Mouse (Mus musculus): ENCODE data around the gene Cemip2. TPM values are rescaled to one million over a fixed set of nuclear protein-coding genes. Genes with fewer than 3 reads are reported as not detected.

The Cemip2 gene
- polyA plus RNA-seq, 1 experiment from 2014 or later, result 26.8 TPM

DNA sequence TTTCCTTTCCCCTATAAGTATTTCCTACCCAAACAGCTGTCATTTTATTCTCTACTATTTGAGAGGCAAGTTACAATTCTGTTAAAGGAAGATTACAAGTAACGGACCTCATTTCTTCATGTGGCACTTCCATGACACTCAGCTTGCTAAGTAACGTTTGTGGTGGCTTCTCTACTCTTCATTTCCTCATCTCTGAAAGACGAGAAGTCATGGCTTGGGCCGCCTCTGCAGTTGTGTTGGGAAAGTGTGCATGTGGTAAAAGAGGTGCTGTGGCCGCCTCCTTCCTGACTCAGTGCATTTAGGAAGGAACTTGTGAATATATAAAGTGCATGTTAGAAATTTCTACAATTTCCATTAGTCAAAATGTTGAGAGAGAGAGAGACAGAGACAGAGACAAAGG lies 18.2 kb downstream of the Cemip2 start:
- H3K9me3 ChIP-seq (ENCODE audit: control insufficient read depth, low read length), result no peaks in the 10 kb centered on the region
- no peak overlapping the region for H3K4me3 ChIP-seq (ENCODE audit: low read length)
- H3K27me3 ChIP-seq (ENCODE audit: control insufficient read depth, insufficient read depth, low read length), result no peaks in the 10 kb centered on the region
- H3K9ac ChIP-seq (ENCODE audit: low read depth, low read length), result no peak overlapping the region
- WGBS, result 82% methylated on average over 5 of the region's 5 CpGs
- H3K27ac ChIP-seq (ENCODE audit: low read depth, low read length), result no peak overlapping the region
- H3K4me1 ChIP-seq (ENCODE audit: control insufficient read depth, insufficient read depth, low read length), result no peaks in the 10 kb centered on the region
- H3K4me2 ChIP-seq (replicated peaks; ENCODE audit: low read depth, low read length), result no peak overlapping the region
- no peak for ATAC-seq (ENCODE audit: low FRiP score, low TSS enrichment)
- H3K36me3 ChIP-seq (ENCODE audit: control insufficient read depth, insufficient read depth, low read length), result peaks cover 48% of the 10 kb centered on the region; the same call in 1 of the 2 replicates

DNA sequence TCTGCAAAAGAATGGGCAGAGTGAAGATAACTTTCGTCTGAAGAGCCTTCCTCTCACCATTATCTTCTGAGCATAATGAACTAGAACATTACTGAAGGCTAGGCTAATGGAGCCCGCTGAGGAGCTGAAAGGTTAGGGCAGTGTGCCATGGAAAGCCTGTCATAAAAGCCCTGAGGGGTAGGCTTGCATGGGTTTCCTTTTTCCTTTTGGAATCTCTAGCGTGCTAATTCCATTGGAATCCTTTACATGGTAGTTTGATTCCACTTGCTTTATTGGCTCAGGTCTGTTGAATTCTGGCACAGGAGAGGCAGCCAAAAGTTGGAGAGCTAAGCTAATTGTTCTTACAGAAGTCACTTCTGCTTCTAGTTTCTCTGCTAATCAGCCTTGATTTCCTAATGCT lies 20.6 kb downstream of the Cemip2 start:
- Histone ChIP-seq H3K4me1 (ENCODE audit: control insufficient read depth, insufficient read depth, low read length) (no peaks in the 10 kb centered on the region), H3K27ac (ENCODE audit: low read depth, low read length) (no peak overlapping the region), H3K36me3 (ENCODE audit: control insufficient read depth, insufficient read depth, low read length) (peaks cover 61% of the 10 kb centered on the region), H3K9ac (ENCODE audit: low read depth, low read length) (no peak overlapping the region), H3K4me2 (replicated peaks; ENCODE audit: low read depth, low read length) (no peak overlapping the region), H3K4me3 (ENCODE audit: low read length) (no peak overlapping the region), H3K9me3 (ENCODE audit: control insufficient read depth, low read length) (no peaks in the 10 kb centered on the region), H3K27me3 (ENCODE audit: control insufficient read depth, insufficient read depth, low read length) (no peaks in the 10 kb centered on the region)
- WGBS, result 72% methylated on average over 3 of the region's 3 CpGs
- ATAC-seq (ENCODE audit: low FRiP score, low TSS enrichment), result no peak

DNA sequence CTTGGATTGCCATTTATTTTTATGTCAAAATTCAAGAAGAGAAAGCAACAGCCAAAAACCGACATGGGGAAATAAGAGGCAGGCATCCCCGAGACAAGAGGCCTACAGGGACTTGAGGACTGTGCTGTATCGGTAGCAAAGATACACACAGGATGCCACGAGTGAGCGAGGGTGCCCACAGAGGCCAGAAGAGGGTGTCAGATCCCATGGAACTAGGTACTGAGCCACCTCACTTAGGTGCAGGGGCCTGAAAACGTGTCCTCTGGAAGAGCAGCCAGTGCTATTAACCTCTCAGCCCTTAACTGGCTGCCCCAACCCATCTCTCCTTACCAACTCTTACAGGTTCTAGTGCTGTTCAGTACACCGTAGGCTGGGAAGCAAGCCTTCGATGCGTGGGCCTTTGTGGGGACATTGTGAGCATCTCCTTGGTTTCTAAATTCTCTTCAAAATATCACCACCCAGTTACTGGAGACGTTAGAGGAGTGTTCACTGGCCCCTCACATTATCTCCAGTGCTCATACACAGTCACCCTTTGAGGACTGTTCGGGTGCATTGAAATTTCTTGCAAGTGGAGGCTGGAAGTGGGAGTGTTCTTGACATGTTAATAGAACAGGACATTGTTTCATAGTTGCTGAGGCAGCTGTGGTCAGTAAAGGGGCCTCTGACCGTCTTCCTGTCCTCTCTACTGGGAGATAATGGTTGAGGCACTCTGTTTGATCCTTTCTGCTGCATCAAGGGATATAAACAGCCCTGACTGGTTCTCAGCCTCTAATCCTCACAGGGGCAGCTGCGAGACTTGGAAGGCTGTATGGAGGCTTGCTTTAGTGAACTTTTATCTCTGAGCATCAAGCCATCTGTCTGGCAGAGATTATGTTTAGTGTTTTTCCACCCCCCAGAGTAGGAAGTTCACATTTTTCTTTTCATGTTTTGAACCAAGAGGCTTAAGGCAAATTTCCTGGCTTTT lies 21.6 kb downstream of the Cemip2 start:
- no peaks in the 10 kb centered on the region for H3K27me3 ChIP-seq (ENCODE audit: control insufficient read depth, insufficient read depth, low read length)
- H3K9me3 ChIP-seq (ENCODE audit: control insufficient read depth, low read length), result no peaks in the 10 kb centered on the region
- no peaks in the 10 kb centered on the region for H3K4me1 ChIP-seq (ENCODE audit: control insufficient read depth, insufficient read depth, low read length)
- WGBS, result 78% methylated on average over 13 of the region's 13 CpGs
- 0 out of 2 replicates have a peak overlapping the region, but pooled peaks have one; percentile 6 for H3K27ac ChIP-seq (ENCODE audit: low read depth, low read length)
- no peak overlapping the region for H3K9ac ChIP-seq (ENCODE audit: low read depth, low read length)
- no peak for ATAC-seq (ENCODE audit: low FRiP score, low TSS enrichment)
- no peak overlapping the region for H3K4me2 ChIP-seq (replicated peaks; ENCODE audit: low read depth, low read length)
- H3K36me3 ChIP-seq (ENCODE audit: control insufficient read depth, insufficient read depth, low read length), result peaks cover 70% of the 10 kb centered on the region
- H3K4me3 ChIP-seq (ENCODE audit: low read length), result no peak overlapping the region

DNA sequence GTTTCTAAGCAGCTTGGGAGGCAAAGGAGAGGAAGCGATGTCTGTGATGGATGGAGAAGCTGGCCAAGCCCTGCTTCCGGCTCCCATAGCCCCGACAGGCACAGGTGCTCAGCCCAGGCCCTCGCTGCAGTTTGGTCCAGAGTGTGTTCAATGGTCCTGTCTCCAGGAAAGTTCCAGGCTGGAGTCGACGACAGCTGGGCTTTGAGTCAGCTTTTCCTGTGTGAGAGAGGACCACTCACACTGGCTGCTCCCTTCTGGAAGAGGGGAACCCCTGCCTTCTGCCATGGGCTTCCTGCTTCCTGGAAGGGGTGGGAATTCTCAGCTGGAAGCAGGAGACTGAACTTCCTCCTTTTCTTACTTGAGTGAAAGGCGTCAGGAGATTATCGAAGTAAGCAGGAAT lies 26.3 kb downstream of the Cemip2 start:
- Histone ChIP-seq H3K9ac (ENCODE audit: low read depth, low read length) (no peak overlapping the region), H3K4me1 (ENCODE audit: control insufficient read depth, insufficient read depth, low read length) (no peaks in the 10 kb centered on the region), H3K36me3 (ENCODE audit: control insufficient read depth, insufficient read depth, low read length) (peaks cover 75% of the 10 kb centered on the region), H3K9me3 (ENCODE audit: control insufficient read depth, low read length) (no peaks in the 10 kb centered on the region), H3K27me3 (ENCODE audit: control insufficient read depth, insufficient read depth, low read length) (no peaks in the 10 kb centered on the region), H3K4me3 (ENCODE audit: low read length) (no peak overlapping the region), H3K4me2 (replicated peaks; ENCODE audit: low read depth, low read length) (no peak overlapping the region), H3K27ac (ENCODE audit: low read depth, low read length) (no peak overlapping the region)
- 91% methylated on average over 8 of the region's 8 CpGs for WGBS
- ATAC-seq (ENCODE audit: low FRiP score, low TSS enrichment), result no peak

DNA sequence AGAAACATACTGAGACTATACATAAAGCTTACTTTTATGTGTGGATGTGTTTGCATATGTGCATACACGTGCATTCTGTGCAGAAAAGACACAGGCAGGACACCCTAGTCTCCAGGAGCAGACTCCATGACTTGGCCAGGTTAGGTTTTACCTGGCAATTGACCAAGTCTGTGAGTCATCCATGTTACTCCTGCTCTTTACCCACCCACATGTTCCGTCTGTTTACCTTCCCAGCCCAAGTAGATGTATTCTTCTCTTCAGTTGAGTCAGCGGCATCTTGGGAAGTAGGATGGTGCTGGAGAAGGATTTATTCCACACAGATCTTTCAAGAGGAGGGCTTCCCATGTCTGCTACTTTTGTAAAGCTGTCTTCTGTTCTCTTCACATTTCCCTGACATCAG lies 27.2 kb downstream of the Cemip2 start:
- Histone ChIP-seq H3K4me2 (replicated peaks; ENCODE audit: low read depth, low read length) (no peak overlapping the region), H3K9me3 (ENCODE audit: control insufficient read depth, low read length) (no peaks in the 10 kb centered on the region), H3K27me3 (ENCODE audit: control insufficient read depth, insufficient read depth, low read length) (no peaks in the 10 kb centered on the region), H3K27ac (ENCODE audit: low read depth, low read length) (no peak overlapping the region), H3K36me3 (ENCODE audit: control insufficient read depth, insufficient read depth, low read length) (peaks cover 75% of the 10 kb centered on the region), H3K9ac (ENCODE audit: low read depth, low read length) (no peak overlapping the region), H3K4me1 (ENCODE audit: control insufficient read depth, insufficient read depth, low read length) (no peaks in the 10 kb centered on the region), H3K4me3 (ENCODE audit: low read length) (no peak overlapping the region)
- ATAC-seq (ENCODE audit: low FRiP score, low TSS enrichment), result no peak
- WGBS, result 87% methylated on average over 3 of the region's 3 CpGs

DNA sequence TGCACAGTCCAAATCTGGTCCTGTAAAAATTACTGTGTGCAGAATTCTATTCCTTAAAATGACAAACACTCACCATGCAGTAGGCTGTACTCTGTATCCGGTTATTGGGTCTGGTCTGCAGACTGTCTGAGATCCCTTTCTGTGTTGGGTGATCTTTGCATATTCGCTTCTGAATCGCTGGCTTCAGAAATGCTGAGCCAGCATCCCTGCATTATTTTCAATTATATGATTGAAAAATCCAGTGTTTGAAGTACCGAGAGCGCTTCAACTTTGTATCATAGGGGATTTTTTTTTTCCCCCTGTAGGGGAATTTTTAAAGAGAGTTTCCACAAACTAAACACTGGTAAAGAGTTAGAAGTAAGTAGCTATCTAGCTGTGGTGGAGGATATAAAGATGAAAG lies 32.0 kb downstream of the Cemip2 start:
- Histone ChIP-seq H3K4me1 (ENCODE audit: control insufficient read depth, insufficient read depth, low read length) (no peaks in the 10 kb centered on the region), H3K9ac (ENCODE audit: low read depth, low read length) (no peak overlapping the region), H3K36me3 (ENCODE audit: control insufficient read depth, insufficient read depth, low read length) (peaks cover 81% of the 10 kb centered on the region), H3K27ac (ENCODE audit: low read depth, low read length) (no peak overlapping the region), H3K27me3 (ENCODE audit: control insufficient read depth, insufficient read depth, low read length) (no peaks in the 10 kb centered on the region), H3K4me2 (replicated peaks; ENCODE audit: low read depth, low read length) (no peak overlapping the region), H3K9me3 (ENCODE audit: control insufficient read depth, low read length) (no peaks in the 10 kb centered on the region), H3K4me3 (ENCODE audit: low read length) (no peak overlapping the region)
- ATAC-seq (ENCODE audit: low FRiP score, low TSS enrichment), result no peak
- WGBS, result 93% methylated on average over 5 of the region's 5 CpGs

DNA sequence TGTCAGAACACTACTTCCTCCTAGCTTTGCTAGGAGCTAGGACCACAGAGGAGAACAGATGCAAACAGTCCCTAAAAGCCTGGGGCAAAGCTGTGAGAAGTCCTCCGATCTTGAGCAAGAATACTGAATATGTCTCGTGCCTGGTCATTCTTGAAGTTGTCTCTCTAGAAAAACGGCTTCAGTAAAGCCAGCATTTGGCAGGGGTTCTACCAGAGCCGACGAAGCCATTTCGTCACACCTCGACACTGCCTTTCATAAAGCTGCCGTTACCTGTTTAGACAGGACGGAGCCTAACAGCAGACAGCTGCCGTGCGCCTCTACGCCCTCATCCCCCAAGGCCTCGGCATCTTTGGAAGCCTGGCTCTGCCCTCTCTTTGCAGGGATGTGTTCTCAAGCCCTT lies 35.4 kb downstream of the Cemip2 start:
- WGBS, result 90% methylated on average over 13 of the region's 13 CpGs
- H3K4me1 ChIP-seq (ENCODE audit: control insufficient read depth, insufficient read depth, low read length), result no peaks in the 10 kb centered on the region
- no peaks in the 10 kb centered on the region for H3K27me3 ChIP-seq (ENCODE audit: control insufficient read depth, insufficient read depth, low read length)
- H3K36me3 ChIP-seq (ENCODE audit: control insufficient read depth, insufficient read depth, low read length), result peaks cover 77% of the 10 kb centered on the region
- H3K4me2 ChIP-seq (replicated peaks; ENCODE audit: low read depth, low read length), result no peak overlapping the region
- no peak overlapping the region for H3K9ac ChIP-seq (ENCODE audit: low read depth, low read length)
- no peaks in the 10 kb centered on the region for H3K9me3 ChIP-seq (ENCODE audit: control insufficient read depth, low read length)
- H3K27ac ChIP-seq (ENCODE audit: low read depth, low read length), result no peak overlapping the region
- ATAC-seq (ENCODE audit: low FRiP score, low TSS enrichment), result no peak
- no peak overlapping the region for H3K4me3 ChIP-seq (ENCODE audit: low read length)

DNA sequence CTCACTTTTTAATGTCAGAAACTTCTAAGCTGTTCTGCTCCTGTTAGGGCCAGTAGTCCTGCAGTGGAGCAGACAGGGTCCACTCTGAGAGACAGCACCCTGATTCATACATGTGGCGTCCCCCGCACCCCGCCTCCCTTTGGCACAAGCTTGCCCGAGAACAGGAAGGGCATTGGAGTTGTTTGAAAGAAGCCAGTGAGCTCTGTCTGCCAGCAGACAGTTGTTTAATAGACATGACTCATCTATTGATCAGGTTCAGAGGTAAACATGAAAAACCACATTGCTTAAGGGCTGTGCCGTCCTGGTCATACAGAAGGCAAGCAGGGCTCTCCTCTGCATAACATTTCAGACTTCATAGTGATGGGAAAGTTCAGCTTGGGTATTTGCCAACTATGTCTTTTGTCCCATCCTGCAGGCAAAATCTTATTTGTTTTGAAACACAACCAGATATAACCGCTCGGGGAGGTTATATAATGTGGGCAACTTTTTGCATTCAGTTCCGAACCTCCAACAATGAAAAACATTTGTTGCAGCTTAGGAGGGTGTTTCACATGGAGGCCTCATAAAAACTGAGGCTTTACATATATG lies 36.4 kb downstream of the Cemip2 start:
- Histone ChIP-seq H3K4me1 (ENCODE audit: control insufficient read depth, insufficient read depth, low read length) (no peaks in the 10 kb centered on the region), H3K36me3 (ENCODE audit: control insufficient read depth, insufficient read depth, low read length) (peaks cover 76% of the 10 kb centered on the region), H3K4me2 (replicated peaks; ENCODE audit: low read depth, low read length) (no peak overlapping the region), H3K27ac (ENCODE audit: low read depth, low read length) (no peak overlapping the region), H3K9me3 (ENCODE audit: control insufficient read depth, low read length) (no peaks in the 10 kb centered on the region), H3K9ac (ENCODE audit: low read depth, low read length) (no peak overlapping the region), H3K4me3 (ENCODE audit: low read length) (no peak overlapping the region), H3K27me3 (ENCODE audit: control insufficient read depth, insufficient read depth, low read length) (no peaks in the 10 kb centered on the region)
- WGBS, result 88% methylated on average over 8 of the region's 8 CpGs
- no peak for ATAC-seq (ENCODE audit: low FRiP score, low TSS enrichment)

DNA sequence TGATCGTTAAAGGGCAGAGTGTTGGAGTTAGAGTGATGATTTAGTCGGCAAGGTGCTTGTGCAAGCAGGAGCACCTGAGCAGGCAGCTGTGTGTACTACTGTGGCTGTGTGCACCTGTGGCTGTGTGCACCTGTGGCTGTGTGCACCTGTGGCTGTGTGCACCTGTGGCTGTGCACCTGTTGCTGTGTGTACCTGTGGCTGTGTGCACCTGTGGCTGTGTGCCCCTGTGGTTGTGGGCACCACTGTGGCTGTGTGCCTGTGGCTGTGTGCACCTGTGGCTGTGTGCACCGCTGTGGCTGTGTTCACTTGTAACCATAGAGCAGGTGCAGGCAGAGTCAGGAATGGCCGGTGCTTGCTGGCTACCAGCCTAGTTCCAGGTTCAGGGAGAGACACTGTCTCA lies 38.1 kb downstream of the Cemip2 start:
- Histone ChIP-seq H3K27ac (ENCODE audit: low read depth, low read length) (no peak overlapping the region), H3K4me2 (replicated peaks; ENCODE audit: low read depth, low read length) (no peak overlapping the region), H3K27me3 (ENCODE audit: control insufficient read depth, insufficient read depth, low read length) (no peaks in the 10 kb centered on the region), H3K4me3 (ENCODE audit: low read length) (no peak overlapping the region), H3K9me3 (ENCODE audit: control insufficient read depth, low read length) (no peaks in the 10 kb centered on the region), H3K36me3 (ENCODE audit: control insufficient read depth, insufficient read depth, low read length) (peaks cover 69% of the 10 kb centered on the region), H3K4me1 (ENCODE audit: control insufficient read depth, insufficient read depth, low read length) (no peaks in the 10 kb centered on the region), H3K9ac (ENCODE audit: low read depth, low read length) (no peak overlapping the region)
- 86% methylated on average over 4 of the region's 4 CpGs for WGBS
- no peak for ATAC-seq (ENCODE audit: low FRiP score, low TSS enrichment)
